Mouse (Mus musculus): ENCODE measurements around the gene Olfr746. TPM values are rescaled to one million over a fixed set of nuclear protein-coding genes. Genes with fewer than 3 reads are reported as not detected.

The Olfr746 gene
- polyA plus RNA-seq (2016; fragmentation: Nextera tagmentation; extraction: Ambion mirVana) = not detected in 2 replicates

DNA sequence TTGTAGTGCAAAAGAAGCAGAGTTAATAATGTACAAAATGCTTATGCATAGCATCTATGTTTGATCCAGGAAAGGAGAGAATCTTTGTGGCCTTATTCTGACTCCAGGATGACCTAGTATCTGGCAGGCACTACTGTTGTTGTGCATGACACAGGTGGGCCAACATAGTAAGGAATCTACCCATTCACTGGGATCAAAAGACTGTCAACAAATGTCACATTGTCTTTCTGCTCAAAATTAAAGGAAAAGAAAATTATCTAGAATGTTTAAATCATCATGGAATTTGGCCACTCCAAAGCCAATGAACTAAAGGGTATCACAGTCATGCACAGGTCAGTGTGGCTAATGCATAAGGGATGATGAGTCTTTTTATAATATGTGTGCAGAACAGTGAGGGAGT lies at the start of gene Olfr746:
Gene Olfr746, plus strand, starts transcription at position 301 of the 400 bp plus-strand sequence.
- Histone ChIP-seq H3K27me3 (ENCODE audit: poor library complexity, severe bottlenecking) (no peaks in the 10 kb centered on the region), H3K4me1 (no peaks in the 10 kb centered on the region)

DNA sequence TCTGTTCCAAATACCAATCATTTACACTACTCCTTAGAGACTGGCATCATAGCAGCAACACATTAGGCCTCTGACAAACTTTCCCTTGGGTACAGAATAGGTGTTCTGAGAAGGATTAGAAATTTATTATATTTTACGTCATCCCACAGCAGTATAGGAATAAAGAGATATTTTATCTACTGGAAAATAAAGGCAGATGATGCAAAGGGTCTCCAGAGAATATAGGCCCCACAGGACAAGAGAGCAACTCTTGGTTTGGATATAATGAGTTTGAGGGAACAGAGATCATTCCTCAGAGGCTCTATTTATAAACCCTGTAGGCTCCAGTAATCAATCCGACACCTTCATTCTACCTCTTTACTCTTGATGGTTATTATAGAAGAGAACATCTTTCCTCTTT lies 32.3 kb upstream of the Olfr746 start, which contains the start of gene Olfr744:
Gene Olfr744, plus strand, starts transcription at position 301 of the 400 bp plus-strand sequence.
- Histone ChIP-seq H3K9me3 (peaks cover 19% of the 10 kb centered on the region; the same call in 1 of the 2 replicates), H3K36me3 (replicated peaks) (no peaks in the 10 kb centered on the region), H3K27me3 (ENCODE audit: poor library complexity, severe bottlenecking) (no peaks in the 10 kb centered on the region), H3K4me3 (no peak within 1 kb of the TSS), H3K4me1 (no peaks in the 10 kb centered on the region), H3K27ac (no peak within 1 kb of the TSS)
- WGBS = 91% methylated on average over 2 of the region's 2 CpGs
- no peak for DNase-seq (ENCODE audit: extremely low spot score, low spot score)

More for the DNA sequence above, at the start of gene Olfr746:
- Histone ChIP-seq H3K27ac (no peak within 1 kb of the TSS), H3K36me3 (replicated peaks) (no peaks in the 10 kb centered on the region), H3K4me3 (no peak within 1 kb of the TSS), H3K9me3 (no peaks in the 10 kb centered on the region)
- no peak for DNase-seq (ENCODE audit: extremely low spot score, low spot score)

GRCm38 (mm10) chr14:50639088-50639487 lies 7.8 kb upstream of the Olfr746 start, which contains the start of gene Olfr745:
Gene Olfr745 (plus strand): TSS chr14:50639388.
- WGBS = 94% methylated on average over 2 of the region's 2 CpGs
- H3K36me3 ChIP-seq (replicated peaks) = no peaks in the 10 kb centered on the region
- H3K4me1 ChIP-seq = no peaks in the 10 kb centered on the region
- H3K9me3 ChIP-seq = peaks cover 4% of the 10 kb centered on the region; the same call in 1 of the 2 replicates
- DNase-seq (ENCODE audit: extremely low spot score, low spot score) = no peak
- H3K27ac ChIP-seq = no peak within 1 kb of the TSS
- no peak within 1 kb of the TSS for H3K4me3 ChIP-seq
- no peaks in the 10 kb centered on the region for H3K27me3 ChIP-seq (ENCODE audit: poor library complexity, severe bottlenecking)

DNA sequence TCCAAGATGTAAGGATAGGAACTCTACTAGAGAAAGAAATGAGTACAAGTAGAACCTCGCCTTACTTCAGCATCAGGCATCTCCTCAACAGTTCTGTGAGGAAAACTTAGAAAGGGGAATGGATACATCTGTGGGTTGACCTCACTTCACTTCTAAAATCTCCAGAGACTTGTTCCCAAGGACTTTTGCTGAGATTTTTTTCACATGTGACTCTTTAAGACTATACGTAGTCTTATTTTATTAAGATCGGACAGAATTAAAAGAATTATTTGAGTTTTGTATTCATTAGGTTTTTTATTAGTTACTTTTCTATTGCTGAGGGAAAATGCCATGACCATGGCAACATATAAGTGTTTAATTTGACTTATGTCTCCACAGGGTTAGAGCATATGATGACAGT lies 46.2 kb downstream of the Olfr746 start, which contains the start of gene Olfr747:
Gene Olfr747, minus strand, starts transcription at position 101 of the 400 bp plus-strand sequence.
- 87% methylated on average over 3 of the region's 3 CpGs for WGBS
- DNase-seq (ENCODE audit: extremely low spot score, low spot score) = no peak

More for the DNA sequence above, 46.2 kb downstream of the Olfr746 start, which contains the start of gene Olfr747:
- Histone ChIP-seq H3K9me3 (no peaks in the 10 kb centered on the region; the same call in 1 of the 2 replicates), H3K36me3 (replicated peaks) (no peaks in the 10 kb centered on the region), H3K4me1 (no peaks in the 10 kb centered on the region), H3K4me3 (no peak within 1 kb of the TSS), H3K27ac (no peak within 1 kb of the TSS), H3K27me3 (ENCODE audit: poor library complexity, severe bottlenecking) (no peaks in the 10 kb centered on the region)

Other genes starting within 250 kb of the Olfr746 start
- gene Olfr738, start 239.5 kb upstream of the Olfr746 start, polyA plus RNA-seq (2016; fragmentation: Nextera tagmentation; extraction: Ambion mirVana) = not detected in 2 replicates
- gene Olfr739, start 228.5 kb upstream of the Olfr746 start, polyA plus RNA-seq (2016; fragmentation: Nextera tagmentation; extraction: Ambion mirVana) = not detected in 2 replicates
- gene Olfr740, start 201.5 kb upstream of the Olfr746 start, polyA plus RNA-seq (2016; fragmentation: Nextera tagmentation; extraction: Ambion mirVana) = not detected in 2 replicates
- gene Olfr741, start 174.3 kb upstream of the Olfr746 start, polyA plus RNA-seq (2016; fragmentation: Nextera tagmentation; extraction: Ambion mirVana) = not detected in 2 replicates
- gene Olfr742, start 143.5 kb upstream of the Olfr746 start, polyA plus RNA-seq (2016; fragmentation: Nextera tagmentation; extraction: Ambion mirVana) = not detected in 2 replicates
- not detected in 2 replicates for gene Olfr743, start 125.2 kb upstream of the Olfr746 start, polyA plus RNA-seq (2016; fragmentation: Nextera tagmentation; extraction: Ambion mirVana)
- not detected in 2 replicates for gene Olfr744, start 32.2 kb upstream of the Olfr746 start, polyA plus RNA-seq (2016; fragmentation: Nextera tagmentation; extraction: Ambion mirVana)
- not detected in 2 replicates for gene Olfr745, start 7.7 kb upstream of the Olfr746 start, polyA plus RNA-seq (2016; fragmentation: Nextera tagmentation; extraction: Ambion mirVana)
- gene Olfr747, start 46.1 kb downstream of the Olfr746 start, polyA plus RNA-seq (2016; fragmentation: Nextera tagmentation; extraction: Ambion mirVana) = not detected in 2 replicates
- not detected in 2 replicates for gene Olfr748, start 60.3 kb downstream of the Olfr746 start, polyA plus RNA-seq (2016; fragmentation: Nextera tagmentation; extraction: Ambion mirVana)
- gene Olfr749, start 98.0 kb downstream of the Olfr746 start, polyA plus RNA-seq (2016; fragmentation: Nextera tagmentation; extraction: Ambion mirVana) = not detected in 2 replicates
- gene Ttc5, start 138.4 kb downstream of the Olfr746 start, polyA plus RNA-seq (2016; fragmentation: Nextera tagmentation; extraction: Ambion mirVana) = 107 and 109 TPM in 2 replicates
- gene Ccnb1ip1, start 160.6 kb downstream of the Olfr746 start, polyA plus RNA-seq (2016; fragmentation: Nextera tagmentation; extraction: Ambion mirVana) = not detected in 2 replicates
- gene Parp2, start 160.8 kb downstream of the Olfr746 start, polyA plus RNA-seq (2016; fragmentation: Nextera tagmentation; extraction: Ambion mirVana) = 76.7 and 84.4 TPM in 2 replicates
- gene Tep1, start 223.5 kb downstream of the Olfr746 start, polyA plus RNA-seq (2016; fragmentation: Nextera tagmentation; extraction: Ambion mirVana) = 4.1 and 5.2 TPM in 2 replicates